Mouse (Mus musculus) layer of hippocampus, postnatal 14 days (tissue): Measurements from ENCODE around the gene Tmc6. TPM values are rescaled to one million over a fixed set of nuclear protein-coding genes. Genes with fewer than 3 reads are reported as not detected.
"Not testable (repeated sequence)": the region's sequence is repeated elsewhere in the genome, so short reads cannot be mapped to it uniquely, and the experiment has no call there.

Experiments used
- DNase-seq, 2 experiments: peaks; one replicate each; pipeline ENCODE4 v3.0.0; 2021 to 2022; ENCODE audit warnings: low spot score in 2 of 2, mixed read lengths in 1 of 2
- long read RNA-seq, 2 experiments: library from polyadenylated mRNA; stranded (forward); transcript quantifications; one replicate each; pipeline ENCODE4 v2.0.0; 2021
- total RNA-seq, 2 experiments: library from RNA; stranded (reverse); gene quantifications; 2 replicates each; pipeline ENCODE4 v1.2.3; 2021

The Tmc6 gene
- 1 to 10 TPM; 4.9 to 6.3 TPM for total RNA-seq
- long read RNA-seq, experiment 1, partial matches to known transcripts = 0 of 1 reads
- long read RNA-seq, experiment 1, other reads (novel, unspliced or antisense) = 0 of 1 reads
- long read RNA-seq, experiment 2, partial matches to known transcripts = 0 of 5 reads
- long read RNA-seq, experiment 2, other reads (novel, unspliced or antisense) = 4 of 5 reads

DNA sequence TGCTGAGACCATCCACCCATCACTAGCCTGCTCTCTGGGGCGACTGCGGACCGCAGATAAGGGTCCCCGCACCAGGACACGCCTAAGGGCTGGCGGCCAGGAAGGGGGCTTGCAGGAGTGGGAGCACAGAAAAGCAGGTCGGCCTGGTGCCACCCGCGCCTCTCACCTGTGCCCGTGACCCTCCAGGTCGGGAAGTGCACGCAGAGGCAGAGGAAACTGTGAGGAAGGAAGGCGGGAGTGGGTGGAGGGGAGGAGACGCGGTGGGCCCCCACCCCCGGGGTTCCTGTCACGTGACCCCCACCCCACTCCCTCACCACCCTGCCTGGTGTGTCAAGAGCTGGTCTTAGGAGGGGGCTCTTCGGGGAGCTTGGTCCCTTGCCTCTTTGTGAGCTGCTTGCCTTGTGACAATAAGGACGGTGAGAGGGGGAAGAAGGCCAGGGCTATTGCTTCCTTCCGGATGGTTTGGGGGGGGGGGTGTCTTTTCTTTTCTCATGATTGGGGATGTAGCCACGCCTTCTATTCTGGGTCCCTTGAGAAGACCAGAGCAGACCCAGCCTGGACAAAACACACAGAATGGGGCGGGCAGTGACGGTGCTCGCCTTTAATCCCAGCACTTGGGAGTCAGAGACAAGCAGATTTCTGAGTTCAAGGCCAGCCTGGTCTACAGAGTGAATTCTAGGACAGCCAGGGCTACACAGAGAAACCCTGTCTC, at the start of gene Tmc6, which contains the start of gene Tmc8:
Gene Tmc6, minus strand, starts transcription at position 206 of the 712 bp plus-strand sequence.
Gene Tmc8, plus strand, starts transcription at position 84 of the 712 bp plus-strand sequence.
- DNase-seq = no peak

DNA sequence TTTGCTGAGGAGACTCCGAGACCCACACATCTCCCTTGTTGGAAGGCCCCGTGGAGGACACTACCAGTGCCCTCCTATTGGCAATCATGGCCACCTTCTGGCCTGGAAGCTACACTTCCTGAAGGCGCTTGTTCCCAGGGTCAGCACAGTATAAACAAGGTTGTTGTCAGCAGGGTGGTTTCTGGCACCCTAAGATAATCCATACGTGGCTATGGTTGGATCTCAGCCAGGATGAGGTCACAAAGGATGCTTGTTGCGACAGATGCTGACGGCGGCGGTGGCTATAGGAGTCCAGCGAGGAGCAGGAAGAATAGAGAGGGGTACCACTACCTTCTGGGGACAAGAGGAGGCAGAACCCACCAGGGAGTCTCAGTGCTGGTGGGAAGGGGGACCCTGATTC, 48.4 kb upstream of the Tmc6 start:
- no peak for DNase-seq

DNA sequence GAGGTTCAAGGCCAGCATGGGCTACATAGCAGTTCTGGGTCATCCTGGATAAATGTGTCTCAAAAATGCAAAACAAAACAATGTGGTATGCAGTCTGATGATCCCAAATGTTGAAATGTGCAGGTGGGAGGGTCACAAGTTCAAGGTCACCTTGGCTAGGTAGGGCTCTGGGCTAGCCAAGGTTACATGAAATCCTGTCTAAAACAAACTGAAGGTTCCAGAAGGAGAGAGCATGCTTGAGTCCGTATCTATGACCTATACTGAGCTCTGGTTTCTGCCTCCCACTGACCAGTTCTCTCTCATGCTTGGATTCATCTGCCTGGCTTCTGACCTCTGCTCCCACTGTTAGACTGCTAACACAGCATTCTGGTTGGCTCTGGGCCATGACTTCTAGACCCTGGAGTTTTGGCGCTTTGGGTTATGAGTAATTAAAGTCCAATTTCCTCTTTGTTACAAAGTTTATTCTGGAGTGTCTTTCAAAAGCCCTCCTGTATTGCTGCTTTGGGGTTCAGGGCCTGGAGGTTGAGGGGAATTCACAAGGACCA, 47.7 kb upstream of the Tmc6 start:
- DNase-seq = no peak

DNA sequence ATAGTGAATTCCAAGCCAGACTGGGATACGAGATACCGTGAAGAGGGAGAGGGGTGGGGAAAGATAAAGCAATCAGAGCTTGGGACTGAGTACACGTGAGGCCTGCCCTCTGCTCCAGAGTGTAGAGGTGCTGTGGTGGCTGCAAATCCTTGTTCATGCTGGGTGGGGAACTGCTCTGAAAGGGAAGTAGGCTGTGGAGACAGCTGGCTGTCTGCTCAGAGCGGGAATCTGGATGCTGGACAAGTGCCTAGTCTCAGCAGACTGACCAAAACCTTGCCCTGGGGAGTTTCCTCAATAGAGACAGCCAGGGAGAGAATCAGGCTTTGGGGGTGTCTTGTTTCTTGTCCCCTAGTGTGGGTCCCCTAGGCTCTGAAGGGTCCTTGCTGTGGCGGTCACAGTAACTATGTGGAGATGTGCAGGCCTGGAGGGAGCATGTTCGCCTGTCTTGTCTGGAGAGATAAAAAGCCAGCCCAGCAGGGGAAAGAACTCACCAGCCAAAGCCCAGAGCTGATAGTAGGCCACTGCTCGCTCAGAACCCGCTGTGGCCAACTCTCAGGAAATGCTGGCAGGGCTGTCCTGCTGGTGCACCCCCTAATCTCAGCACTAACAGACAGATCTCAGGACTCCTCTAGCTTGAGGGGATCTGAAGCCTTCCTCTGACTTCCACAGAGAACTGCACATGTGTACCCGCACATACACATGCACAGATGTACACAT, 47.0 kb upstream of the Tmc6 start:
- DNase-seq = no peak

DNA sequence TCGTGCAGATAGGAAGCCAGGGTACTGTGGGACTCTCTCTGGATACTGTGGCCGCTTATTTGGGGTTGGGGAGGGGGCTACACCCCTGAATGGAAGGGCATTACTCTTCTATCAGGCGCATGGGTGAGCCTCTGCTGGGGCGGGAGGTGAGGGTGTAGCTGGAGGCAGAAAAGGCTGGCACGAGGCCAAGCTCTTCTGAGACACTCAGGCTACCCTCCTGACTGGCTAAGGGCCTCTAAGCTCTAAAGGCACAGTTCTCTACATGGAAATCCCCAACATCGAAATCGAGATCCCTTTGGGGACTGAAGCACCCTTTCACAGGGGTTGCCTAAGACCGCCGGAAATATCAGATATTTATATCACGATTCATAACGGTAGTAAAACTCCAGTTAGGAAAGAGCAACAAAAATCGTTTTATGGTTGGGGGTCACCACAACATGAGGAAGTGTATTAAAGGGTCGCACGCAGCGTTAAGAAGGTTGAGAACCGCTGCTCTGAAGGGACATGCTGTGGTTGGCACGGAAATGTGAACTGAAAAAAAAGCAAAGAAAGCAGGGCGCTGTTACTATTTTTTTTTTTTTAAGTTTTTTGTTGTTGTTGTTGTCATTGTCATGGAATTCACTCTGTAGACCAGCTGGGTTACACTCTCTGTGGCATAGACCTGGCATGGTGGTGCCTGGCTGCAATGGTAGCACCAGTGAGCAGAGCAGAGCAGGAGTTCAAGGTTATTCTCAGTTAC, 46.3 kb upstream of the Tmc6 start:
- DNase-seq = no peak

DNA sequence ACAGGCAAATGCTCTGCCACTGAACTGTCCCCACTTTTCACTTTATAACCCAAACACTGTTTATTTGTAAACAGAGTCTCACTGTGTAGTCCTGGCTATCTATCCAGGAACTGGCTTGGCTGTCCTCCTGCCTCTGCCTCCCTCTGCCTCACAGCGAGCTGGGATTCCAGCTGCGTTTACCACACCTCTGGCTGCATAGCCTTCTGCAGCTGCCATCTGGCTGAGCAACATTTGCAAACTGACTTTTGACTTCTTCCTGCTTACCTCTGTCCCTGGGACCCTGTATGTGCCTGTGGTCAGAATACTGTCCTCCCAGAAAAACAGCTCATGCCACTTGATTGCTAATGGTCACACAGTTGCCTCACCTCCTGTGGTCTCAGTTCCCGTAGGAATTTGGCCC, 45.4 kb upstream of the Tmc6 start:
- DNase-seq = no peak

DNA sequence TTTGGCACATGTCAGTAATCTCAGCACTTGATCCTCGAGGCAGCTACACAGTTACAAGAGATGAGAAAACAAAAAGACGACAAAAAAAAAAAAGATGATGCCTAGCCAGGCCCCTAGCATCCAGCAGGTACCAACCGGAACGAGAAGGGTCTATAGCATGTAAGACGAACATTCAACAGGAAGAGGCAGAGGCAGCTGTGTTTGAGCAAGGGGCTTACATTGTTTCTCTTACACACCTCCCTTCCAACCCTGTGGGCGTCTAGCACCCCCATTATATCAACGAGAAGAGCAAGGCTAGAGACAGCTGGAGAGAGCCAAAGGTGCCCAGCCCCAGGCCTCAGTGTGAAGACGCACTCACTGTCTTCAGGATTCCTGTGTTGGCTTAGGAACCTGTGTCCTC, 44.9 kb upstream of the Tmc6 start:
- DNase-seq = no peak

DNA sequence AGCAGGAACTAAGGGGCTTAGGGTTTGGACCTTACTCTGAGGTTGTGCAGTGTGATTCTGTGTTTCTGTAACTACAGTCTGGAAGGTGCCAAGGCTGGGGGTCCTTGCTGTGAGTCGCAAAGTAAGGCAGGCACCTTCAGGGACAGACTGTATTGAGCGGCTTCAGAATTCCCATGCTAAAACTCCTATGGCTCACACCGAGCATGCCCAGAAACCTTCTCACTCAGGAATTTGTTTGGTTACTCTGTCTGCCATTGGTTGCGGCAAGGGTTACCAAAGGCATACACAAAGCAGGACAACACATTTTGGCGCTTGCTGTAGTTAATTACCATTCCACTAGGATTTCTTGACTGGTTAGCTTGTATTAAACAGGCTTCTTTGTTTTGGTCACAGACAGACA, 44.2 kb upstream of the Tmc6 start:
- no peak for DNase-seq

DNA sequence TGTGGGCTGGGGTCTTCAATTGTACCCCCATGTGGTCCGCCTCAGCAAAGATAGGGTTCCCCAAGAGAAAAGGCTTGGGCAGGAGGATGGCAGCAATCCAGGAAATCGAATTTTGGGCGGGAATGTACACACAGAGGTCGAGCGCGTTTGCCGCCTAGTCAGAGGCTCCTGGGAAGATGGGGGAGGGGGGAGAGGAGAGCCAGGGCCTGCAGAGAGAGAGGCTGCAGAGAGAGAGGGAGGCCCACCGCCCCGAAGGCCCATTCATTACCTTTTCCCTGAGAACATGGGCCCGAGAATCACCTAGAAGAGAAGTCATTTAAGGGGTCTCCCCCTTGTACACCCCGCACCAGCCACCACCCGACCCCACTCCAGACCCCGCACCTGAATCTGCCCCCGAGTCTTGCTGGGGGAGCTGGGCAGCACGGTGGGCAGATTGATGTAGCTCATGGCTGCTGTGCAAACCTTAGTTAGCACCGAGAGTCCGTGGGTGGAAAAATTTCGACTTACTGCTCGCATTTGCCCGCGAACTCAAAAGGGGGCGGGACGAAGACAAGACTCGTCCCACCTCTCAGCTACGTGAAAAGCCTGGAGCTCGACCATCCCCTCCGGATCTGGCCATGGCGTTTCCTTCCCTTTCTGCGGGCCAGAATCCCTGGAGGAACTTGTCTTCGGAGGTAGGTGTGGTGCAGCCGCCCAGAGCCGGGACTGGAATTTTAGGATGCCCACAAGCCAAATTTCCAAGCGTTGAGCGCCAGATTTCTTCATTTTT, 43.5 kb upstream of the Tmc6 start, which contains the start of the genes Afmid and Tk1:
Gene Afmid, plus strand, starts transcription at position 592 of the 769 bp plus-strand sequence.
Gene Tk1, minus strand, starts transcription at position 760 of the 769 bp plus-strand sequence.
- DNase-seq = peak in 1 of 2 experiments; percentile 36

DNA sequence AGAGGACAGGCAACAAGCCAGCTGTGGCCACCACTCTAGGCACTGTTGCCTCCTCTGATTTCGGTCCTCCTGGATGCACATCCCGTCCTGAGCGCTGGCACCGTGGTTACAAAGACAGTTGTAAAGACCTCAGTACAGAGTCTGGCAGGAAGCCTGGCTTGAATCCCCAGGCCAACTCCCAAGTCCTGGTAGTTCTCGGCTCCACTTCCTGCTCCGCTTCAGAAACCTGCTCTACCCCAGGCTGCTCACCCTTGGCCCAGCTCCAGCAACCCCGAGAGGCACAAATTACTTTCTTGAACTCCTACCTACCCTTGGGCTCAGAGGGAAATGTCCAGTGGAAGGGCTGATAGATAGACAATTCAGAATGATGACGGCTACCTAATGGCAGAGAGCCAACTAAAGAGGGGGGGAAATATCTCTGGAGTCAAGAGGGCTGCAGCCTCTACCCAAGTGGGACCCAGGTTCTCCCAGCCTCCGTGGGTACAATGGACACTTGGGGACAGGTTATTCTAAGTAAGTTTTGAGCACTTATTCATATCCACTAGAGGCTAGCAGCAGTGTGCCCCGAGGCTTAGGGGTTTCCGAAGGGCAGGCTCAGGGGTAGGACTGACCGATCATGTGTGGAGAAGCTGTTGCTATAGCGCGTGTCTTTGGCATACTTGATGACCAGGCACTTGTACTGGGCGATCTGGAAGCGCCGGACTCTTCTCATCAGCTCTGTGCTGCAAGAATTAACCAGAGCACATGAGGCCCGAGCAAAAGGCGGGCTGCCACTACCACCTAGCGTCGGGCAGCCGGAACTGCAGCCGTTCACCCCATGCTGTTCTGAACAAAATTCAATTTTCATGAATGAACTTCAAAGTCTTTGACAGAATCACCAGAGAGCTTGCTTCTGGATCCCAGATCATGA, 42.3 kb upstream of the Tmc6 start:
- peak; percentile 75 to 89 for DNase-seq

DNA sequence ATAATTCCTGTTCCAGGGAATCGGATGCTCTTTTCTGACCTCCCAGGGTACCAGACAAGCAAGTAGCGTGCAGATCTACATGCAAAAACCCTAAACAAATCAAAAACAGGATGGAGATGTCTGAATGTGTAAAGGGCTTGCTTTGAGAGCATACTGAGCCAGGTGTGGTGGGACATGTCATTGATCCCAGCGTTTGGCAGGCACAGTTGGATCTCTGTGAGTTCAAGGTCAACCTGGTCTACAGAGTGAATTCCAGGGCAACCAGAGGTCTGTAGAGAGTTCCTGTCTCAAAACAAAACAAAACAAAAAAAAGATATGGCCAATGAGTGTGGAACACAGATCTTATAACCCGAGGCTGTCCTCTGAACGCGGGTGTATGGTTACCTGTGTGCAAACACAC, 41.4 kb upstream of the Tmc6 start:
- DNase-seq = no peak

DNA sequence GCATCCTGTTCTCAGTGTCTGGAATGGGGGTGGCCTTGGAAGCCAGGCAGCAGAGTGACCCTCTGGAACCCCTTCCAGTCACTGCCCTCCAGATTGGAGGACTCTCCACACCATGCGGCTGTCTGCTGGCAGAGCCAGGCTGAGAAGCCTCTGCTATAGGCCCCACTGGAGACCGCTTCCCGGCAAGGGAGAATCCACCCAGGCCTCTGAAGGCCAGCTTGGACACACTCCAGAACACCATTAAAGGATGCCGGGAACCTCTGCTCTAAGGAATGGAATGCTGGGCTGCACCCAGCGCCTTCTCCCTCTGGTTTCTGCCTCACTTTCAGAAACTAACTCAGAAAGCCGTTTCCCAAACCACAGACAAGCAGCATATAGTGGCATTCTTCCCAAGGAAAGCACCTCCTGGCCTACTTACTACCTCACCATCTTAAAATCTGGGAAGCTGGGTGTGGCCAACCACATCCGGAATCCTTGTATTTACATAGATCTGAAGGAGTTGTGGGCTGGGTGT, 40.8 kb upstream of the Tmc6 start:
- DNase-seq = no peak

DNA sequence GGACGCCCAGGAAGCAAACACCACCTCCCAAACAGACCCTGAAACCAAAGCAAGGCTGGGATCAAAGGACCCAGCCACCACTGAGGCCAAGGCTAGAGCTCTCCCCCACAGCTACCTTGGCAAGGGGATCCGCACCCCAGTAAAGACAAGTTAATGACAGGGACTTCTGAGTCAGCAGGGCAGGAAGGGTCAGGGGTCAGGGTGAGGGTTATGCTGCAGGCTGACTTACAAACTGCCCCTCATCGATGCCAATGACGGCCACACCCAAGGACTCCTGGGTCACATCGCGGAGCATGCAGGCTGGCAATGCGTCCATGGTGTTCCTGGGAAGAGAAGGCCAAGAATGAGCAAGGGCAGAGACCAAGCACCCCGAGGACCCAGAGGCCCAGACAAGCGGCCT, 39.9 kb upstream of the Tmc6 start:
- DNase-seq = no peak

DNA sequence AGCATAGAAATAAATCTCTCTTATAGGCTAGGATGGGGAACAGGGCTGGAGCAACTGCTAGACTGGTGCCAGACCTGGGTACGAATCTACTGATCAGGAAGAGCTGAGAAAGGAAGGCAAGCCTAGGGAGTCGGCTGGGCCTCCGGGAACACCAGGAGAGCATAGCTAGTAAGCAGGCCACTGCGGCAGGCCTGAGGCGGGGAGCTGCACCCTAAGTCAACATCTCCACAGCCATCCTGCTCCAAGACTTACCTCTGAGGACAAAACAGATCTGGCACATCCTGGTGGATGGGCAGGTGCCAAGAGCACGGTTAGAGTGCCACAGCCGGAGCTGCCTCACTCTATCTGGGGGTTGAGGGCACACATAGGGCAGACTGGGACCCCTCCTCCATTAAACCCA, 38.2 kb upstream of the Tmc6 start:
- DNase-seq = no peak

DNA sequence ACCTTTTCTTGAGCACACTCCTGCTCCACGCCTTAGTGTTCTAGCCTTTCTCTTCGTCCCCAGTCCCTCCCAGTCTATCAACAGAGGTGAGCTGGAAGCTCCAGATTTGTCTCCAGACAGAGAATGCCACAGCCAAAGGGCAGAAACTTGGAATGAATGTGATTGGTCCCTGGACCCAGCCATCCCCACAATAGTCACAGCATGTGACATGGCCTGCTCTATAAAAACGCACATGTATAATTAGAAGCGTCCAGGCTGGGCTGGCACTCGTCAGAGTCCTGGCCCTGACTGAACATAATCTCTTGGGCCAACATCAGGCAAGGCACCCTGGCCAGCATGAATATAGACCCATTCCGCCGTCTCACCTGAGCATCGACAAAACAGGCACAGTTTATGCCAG, 37.1 kb upstream of the Tmc6 start:
- DNase-seq = no peak

DNA sequence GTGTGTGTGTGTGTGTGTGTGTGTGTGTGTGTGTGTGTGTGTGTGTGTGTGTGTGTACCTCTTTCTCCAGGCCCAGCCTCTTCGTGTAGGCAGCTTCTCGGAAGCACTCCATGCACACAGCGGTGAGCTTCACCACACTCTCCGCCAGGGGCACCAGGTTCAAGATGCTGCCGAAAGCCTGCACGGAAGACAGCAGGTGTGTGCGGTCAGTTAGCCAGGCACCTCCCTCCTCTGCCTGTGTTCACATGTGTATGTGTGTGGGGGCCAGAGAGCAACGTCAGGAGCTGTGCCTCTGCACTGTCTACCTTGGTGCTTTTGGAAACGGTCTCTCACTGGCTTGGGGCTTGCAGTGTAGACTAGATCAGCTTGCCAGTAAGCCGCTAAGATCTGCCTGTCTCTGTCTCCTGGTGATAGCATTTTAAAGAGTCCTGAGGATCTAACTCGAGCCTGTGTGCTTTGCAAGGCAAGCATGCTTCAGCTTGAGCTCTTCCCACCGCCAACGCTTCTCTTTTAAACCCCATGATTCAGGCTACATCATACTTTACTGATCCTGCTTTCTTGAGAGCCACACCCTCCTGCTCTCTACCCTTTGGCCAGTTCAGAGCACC, 34.5 kb upstream of the Tmc6 start:
- DNase-seq = no peak

DNA sequence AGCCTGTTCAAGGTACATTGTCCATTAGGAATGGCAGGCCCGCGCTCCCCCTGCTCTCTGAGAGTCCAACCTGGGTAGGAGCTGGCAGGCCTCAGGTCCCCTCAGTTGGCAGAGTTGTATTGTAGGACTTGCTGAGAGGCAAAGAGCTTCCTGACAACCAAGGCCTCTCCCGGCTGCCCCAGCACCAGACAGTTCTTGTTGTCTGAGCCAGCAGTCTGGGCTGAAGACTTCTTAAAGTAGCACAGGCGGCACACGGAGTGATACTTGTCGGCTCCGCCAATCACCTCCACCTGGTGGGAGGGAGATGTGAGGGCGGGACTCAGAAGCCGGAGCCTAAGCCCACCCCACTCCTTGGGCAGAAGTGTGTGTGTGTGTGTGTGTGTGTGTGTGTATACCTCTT, 33.9 kb upstream of the Tmc6 start:
- DNase-seq = not testable (repeated sequence)

DNA sequence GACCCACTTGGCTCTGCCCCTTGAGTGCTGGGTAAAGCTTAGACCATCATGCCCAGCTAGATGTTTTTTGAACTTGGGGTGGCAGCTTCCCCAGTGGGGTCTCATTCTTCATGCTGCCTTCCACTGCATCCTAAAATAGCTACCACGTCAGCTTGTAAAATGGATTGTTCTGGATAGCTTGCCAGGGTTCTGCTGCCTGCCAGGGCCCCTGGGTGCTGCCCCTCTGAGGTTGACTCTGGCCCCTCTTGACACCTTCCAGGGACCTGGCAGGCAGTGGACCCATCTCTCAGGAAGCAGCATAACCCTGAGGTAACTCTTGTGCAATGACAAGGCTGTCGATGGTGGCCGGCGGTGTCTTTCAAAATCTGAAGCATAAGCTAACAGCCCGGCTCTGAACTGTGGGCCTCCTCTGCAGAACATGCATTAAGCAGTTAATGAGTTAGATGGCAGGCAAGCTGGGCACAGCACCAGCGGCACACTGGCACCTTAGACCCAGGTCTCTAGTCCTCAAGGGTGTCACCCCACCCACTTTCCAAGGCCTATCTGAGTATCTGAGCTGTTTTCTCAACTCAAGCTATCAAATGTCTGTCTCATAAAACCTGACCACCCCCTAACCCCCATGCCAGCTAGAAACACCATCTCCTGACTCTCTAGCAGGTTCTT, 32.8 kb upstream of the Tmc6 start:
- no peak for DNase-seq
